Mouse (Mus musculus) CH12F3 (cell line): ENCODE results near the gene Ydjc.

Experiments used
- in situ Hi-C: fragments of 300-500 bp; cut with MboI; formaldehyde crosslinking; loops from 2 replicates; pipeline ENCODE4 v1.14.3; 2020; ENCODE audit warnings: low sequenced_read_pairs

Ydjc gene

GRCm38 (mm10) chr16:17144339-17144738, at the start of gene Ydjc:
Gene Ydjc, plus strand, starts transcription at chr16:17144621.
- in situ Hi-C loops = no loop called here

- in situ Hi-C loops = no loop called here
Observed at GRCm38 (mm10) chr16:17096938-17097337, 47.5 kb upstream of the Ydjc start.

GRCm38 (mm10) chr16:17102630-17103220, 41.7 kb upstream of the Ydjc start:
- in situ Hi-C loops = no loop called here

- in situ Hi-C loops = no loop called here
Observed at GRCm38 (mm10) chr16:17104600-17104999, 39.8 kb upstream of the Ydjc start.

GRCm38 (mm10) chr16:17110771-17111743, 33.4 kb upstream of the Ydjc start, which contains the start of gene Ppil2:
Gene Ppil2, minus strand, starts transcription at chr16:17111257.
- in situ Hi-C loops = no loop called here

GRCm38 (mm10) chr16:17117309-17117799, 27.1 kb upstream of the Ydjc start:
- in situ Hi-C loops = no loop called here

DNA sequence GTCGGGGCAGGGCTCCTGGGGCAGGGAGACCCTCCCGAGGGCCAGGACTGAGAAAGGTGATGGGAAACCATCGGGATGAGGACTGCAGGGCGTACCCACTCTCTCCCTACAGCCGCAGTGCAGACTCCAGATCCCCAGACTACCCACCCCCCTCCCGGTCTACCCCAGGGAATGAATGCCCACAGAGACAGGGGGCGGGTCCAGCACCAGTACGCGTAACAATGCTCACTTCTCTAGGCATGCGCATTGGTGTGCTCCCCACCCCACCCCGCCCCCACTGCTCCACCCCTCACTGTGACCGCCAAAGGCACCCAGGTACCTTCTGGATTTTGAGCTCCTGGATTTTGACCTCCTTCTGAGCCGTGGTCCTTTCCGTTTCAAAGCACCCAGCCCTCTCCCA, 22.9 kb upstream of the Ydjc start:
- in situ Hi-C loops = loop anchor here (10.0 kb wide), 1 partner anchor 163 kb away; no protein-coding TSS in a partner anchor

- in situ Hi-C loops = loop anchor here (10.0 kb wide), 1 partner anchor 161 kb away; no protein-coding TSS in a partner anchor
Observed at GRCm38 (mm10) chr16:17124119-17124870, 20.1 kb upstream of the Ydjc start.

DNA sequence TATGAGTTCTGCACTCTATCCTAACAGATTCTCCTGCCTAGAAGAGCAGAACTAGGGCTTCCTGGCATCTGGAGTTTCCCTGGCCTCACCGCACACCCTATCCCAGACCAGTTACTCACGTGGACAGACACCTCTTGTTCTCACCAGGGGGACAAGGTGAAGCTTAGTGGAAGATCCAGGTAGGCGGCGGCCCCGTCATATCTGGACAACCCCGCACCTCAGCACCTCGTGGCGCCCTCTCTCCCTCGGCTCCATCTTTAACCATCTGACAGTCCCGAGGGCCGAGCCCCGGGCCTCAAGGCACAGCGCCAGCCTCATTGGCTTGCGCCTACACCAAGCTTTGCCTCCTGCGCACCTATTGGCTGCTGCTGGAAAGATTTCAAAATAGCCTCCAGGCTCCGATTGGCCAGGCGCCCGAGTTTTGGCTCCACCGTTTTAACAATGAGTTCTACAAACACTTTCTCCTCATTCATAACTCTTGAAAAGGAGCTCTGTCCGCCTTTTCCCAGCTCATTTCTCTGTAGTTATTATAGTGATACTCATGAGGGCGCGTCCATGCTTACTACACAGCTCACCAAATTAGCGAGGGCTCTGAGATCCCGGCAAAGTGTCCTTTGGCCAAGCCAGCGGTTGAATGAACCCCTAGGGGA, 19.4 kb upstream of the Ydjc start, which contains the start of gene 2610318N02Rik:
Gene 2610318N02Rik (minus strand): TSS at position 297 of the 650 bp plus-strand sequence.
- in situ Hi-C loops = loop anchor here (10.0 kb wide), 1 partner anchor 160 kb away; no protein-coding TSS in a partner anchor

DNA sequence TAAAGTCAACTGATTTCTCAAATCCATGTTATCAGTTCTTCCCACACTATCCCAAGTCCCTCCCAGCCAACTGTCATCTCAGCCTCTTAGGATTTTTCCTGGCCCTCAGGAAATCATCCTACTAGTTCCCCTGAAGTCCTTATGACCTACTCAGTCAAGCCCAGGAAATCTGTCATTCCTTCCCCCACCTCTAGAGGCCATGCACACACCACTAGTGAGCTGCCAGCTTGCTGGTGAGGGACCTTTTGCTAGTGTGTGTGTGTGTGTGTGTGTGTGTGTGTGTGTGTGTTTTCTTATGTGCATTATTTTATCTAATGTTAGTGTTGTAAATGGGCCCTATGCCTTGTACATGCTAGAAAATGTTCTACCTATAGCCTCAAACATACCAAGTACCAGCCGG, 17.1 kb upstream of the Ydjc start:
- in situ Hi-C loops = loop anchor here (10.0 kb wide), 1 partner anchor 158 kb away; no protein-coding TSS in a partner anchor

- in situ Hi-C loops = no loop called here
Observed at GRCm38 (mm10) chr16:17131191-17132088, 13.0 kb upstream of the Ydjc start.

- in situ Hi-C loops = no loop called here
Observed at GRCm38 (mm10) chr16:17132089-17132905, 12.1 kb upstream of the Ydjc start, which contains the start of gene Sdf2l1. Gene Sdf2l1, minus strand, starts transcription at chr16:17132383.

GRCm38 (mm10) chr16:17132906-17133200, 11.6 kb upstream of the Ydjc start:
- in situ Hi-C loops = no loop called here

- in situ Hi-C loops = no loop called here
Observed at GRCm38 (mm10) chr16:17137355-17137754, 7.1 kb upstream of the Ydjc start.

DNA sequence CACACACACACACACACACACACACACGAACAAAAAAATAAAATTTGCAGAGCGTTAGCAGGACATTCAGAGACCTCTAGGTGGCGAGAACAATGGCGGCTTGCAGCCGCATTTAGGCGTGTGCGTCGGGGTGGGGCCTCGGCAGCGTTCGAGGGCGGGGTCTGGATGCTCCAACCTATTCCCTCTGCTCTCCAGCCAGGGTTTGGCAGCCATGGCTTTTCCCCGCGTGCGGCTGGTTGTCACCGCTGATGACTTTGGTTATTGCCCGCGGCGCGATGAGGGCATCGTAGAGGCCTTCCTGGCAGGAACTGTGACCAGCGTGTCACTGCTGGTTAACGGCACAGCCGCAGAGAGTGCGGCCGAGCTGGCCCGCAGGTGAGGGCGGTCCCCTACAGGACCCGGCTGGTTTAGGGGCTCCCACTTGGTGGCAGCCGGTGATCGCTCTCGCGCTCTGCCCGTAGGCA, 2.4 kb downstream of the Ydjc start, which contains the start of gene Ccdc116:
Gene Ccdc116 (minus strand): TSS at position 458 of the 464 bp plus-strand sequence.
- in situ Hi-C loops = no loop called here

DNA sequence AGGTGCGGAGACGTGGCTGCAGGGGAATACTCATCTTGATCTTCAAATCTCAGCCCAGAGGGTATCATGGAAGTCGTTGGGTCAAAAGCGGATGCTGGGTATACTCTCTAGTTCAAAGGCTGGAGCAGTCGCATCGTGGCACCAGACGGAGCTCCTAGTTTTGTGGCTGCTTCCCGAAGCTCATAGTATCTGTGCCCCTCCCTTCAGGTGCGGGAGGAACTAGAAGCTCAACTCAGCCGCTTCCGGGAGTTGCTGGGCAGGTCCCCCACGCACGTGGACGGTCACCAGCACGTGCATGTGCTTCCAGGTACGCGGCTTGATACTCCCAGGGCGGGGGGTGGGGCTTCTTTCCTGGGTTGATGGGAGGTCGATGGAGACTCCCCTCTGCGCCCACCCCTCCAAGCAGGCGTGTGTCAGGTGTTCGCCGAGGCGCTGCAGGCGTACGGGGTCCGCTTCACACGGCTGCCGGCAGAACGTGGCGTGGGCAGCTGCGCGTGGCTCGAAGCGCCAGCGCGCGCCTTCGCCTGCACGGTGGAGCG, 3.0 kb downstream of the Ydjc start:
- in situ Hi-C loops = no loop called here

- in situ Hi-C loops = no loop called here
Observed at GRCm38 (mm10) chr16:17148084-17148483, 3.7 kb downstream of the Ydjc start.
